Mouse (Mus musculus) lung, embryonic 15.5 days (tissue): ENCODE measurements around the gene Olfr685. TPM values are rescaled to one million over a fixed set of nuclear protein-coding genes. Genes with fewer than 3 reads are reported as not detected.

Source experiments
- polyA plus RNA-seq: library from polyadenylated mRNA; unstranded; fragments of >200 nt; fragmentation: Nextera tagmentation; extraction: Ambion mirVana; gene quantifications from 2 replicates; pipeline ENCODE4 v1.2.1, GENCODE M21; 2015

Olfr685 gene
- polyA plus RNA-seq, 1 experiment from 2014 or later, result not detected

Other genes starting within 250 kb of the Olfr685 start
- not detected in 2 replicates for gene Olfr670, start 223.4 kb downstream of the Olfr685 start, polyA plus RNA-seq
- not detected in 2 replicates for gene Olfr671, start 206.9 kb downstream of the Olfr685 start, polyA plus RNA-seq
- gene Olfr672, start 184.0 kb downstream of the Olfr685 start, polyA plus RNA-seq, result not detected in 2 replicates
- gene Olfr675, start 157.6 kb downstream of the Olfr685 start, polyA plus RNA-seq, result not detected in 2 replicates
- gene Olfr676, start 153.3 kb downstream of the Olfr685 start, polyA plus RNA-seq, result not detected in 2 replicates
- not detected in 2 replicates for gene Olfr677, start 134.6 kb downstream of the Olfr685 start, polyA plus RNA-seq
- gene Olfr678, start 121.5 kb downstream of the Olfr685 start, polyA plus RNA-seq, result not detected in 2 replicates
- not detected in 2 replicates for gene Olfr679, start 104.8 kb downstream of the Olfr685 start, polyA plus RNA-seq
- not detected in 2 replicates for gene Olfr680-ps1, start 93.2 kb downstream of the Olfr685 start, polyA plus RNA-seq
- not detected in 2 replicates for gene Olfr681, start 69.2 kb downstream of the Olfr685 start, polyA plus RNA-seq
- gene Olfr683, start 39.0 kb downstream of the Olfr685 start, polyA plus RNA-seq, result not detected in 2 replicates
- not detected in 2 replicates for gene Olfr684, start 22.4 kb downstream of the Olfr685 start, polyA plus RNA-seq
- not detected in 2 replicates for gene Olfr686, start 21.5 kb upstream of the Olfr685 start, polyA plus RNA-seq
- not detected in 2 replicates for gene Olfr688, start 102.1 kb upstream of the Olfr685 start, polyA plus RNA-seq
- not detected in 2 replicates for gene Olfr689, start 125.2 kb upstream of the Olfr685 start, polyA plus RNA-seq
- not detected in 2 replicates for gene Olfr690, start 148.1 kb upstream of the Olfr685 start, polyA plus RNA-seq
- not detected in 2 replicates for gene Olfr691, start 156.3 kb upstream of the Olfr685 start, polyA plus RNA-seq
- gene Olfr692, start 182.2 kb upstream of the Olfr685 start, polyA plus RNA-seq, result not detected in 2 replicates
- gene Gm5901, start 189.0 kb upstream of the Olfr685 start, polyA plus RNA-seq, result not detected in 2 replicates
- 40.3 and 41.0 TPM in 2 replicates for gene Fam160a2, start 214.0 kb upstream of the Olfr685 start, polyA plus RNA-seq
- gene Cnga4, start 218.6 kb upstream of the Olfr685 start, polyA plus RNA-seq, result not detected in 2 replicates
- gene Cckbr, start 239.7 kb upstream of the Olfr685 start, polyA plus RNA-seq, result 0.21 and 0.29 TPM in 2 replicates